Mouse (Mus musculus) brain, embryonic 18.5 days (tissue): ENCODE results near the gene Oit1.

Source experiments
- DNase-seq: peaks from one replicate; pipeline ENCODE4 v3.0.0-alpha.2; 2012; ENCODE audit warnings: low read depth, low spot score

The Oit1 gene

DNA sequence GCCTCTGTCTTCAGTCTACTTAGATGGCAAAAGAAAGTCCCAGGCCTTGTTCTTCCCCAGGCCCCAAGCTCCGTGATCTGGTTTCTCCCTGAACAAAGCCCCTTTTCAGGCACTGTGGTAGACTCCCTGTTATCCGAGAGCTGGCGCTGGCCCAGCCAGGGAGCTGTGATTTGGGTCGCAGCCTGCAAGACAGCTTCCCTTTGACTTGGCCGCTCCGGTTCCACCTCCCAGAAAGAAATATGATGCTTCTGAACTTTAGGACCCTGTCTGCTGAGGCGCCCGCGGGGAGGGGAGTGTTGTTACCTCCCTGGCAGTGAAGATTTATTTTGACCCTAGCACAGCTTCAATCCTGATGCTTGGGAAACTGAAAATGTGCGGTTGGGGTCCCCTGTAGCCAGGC, 42.6 kb downstream of the Oit1 start:
- DNase-seq = no peak

DNA sequence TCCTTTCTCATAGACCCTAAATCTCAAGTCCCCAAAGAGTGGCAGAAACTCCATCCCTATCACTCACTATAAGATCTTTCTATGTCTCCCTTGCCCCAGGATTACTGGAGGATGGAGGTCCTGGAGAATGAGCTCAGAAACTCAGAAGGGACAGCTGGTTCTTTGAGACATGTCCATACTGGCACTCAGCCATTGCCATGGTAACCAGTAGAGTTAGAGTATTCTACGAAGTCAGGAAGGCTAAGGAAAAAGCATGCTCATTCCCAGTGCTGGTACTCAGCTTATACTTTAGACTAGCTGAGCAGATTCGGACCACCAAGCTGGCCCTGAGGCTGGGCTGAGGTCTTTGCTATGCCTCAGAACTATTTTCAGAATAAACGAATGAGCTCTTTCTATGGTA, 44.0 kb downstream of the Oit1 start:
- DNase-seq = no peak

DNA sequence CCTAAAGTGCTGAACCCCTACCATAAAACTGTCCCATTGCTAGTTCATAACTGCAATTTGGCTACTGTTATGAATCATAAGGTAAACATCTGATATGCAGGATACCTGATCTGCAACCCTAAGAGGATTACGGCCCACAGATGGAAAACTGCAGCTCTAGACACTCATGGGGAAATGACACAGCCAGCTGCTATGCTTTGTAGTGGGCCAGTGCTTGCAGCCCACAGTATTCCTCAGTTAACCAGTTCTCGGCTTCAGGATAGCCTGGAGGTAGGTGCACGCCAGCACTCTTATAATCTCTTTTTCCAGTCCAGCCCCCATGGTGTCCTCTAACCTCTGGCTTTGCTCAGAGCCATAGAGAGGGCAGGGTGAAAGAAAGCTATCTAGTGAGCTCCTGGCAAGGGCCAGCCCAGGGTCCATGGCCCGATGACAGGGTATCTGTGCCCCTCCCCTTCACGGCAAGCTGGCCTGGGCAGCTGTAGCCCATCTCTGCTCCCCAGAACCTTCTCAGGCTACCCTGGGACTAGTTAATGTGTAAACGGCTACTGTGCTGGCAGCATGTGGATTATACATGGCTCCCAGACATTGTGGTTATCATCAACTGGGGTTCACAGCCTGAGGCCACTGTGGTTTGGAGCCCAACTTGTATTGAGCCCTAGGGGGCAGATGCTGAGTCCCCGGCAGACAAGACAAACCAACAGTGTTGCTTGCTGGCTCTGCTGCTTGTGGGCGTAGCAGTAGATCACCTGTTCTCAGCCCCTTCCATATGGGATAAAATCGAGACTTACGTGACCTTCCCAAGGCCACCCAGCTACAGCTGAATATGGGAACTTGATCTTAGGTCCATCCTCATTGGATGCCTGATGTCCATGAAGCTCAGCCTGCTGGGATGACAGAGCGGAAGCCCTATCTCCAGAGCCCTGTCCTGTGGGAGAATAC, 46.0 kb downstream of the Oit1 start:
- no peak for DNase-seq

DNA sequence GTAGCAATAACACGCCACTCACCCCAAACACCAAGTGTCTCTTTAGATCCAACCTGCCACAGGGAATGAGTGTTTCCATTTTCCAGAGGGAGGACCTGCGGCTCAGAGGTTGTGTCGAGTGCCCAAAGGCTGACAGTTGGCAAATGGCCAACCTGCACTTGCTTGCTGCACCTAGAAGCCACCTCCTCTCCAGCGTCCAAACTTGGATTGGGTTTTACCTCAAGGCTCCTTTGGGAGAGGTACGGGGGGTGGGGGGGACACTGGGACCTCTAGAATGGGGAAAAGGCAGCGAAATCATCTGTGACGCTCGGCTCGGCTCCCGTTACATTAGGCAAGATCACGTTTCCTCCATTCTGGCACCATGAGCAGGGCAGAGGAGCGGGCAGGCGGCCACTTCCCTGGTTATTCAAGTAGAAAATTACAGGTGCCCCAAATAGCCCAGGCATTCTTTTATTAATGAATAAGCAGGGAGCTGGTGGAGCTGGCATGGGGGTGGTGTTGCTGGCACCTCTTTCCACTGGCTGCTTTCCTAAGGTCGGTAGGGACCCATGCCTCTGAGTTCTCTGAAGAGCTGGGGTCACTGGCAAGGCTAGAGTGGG, 47.1 kb downstream of the Oit1 start:
- DNase-seq = no peak

DNA sequence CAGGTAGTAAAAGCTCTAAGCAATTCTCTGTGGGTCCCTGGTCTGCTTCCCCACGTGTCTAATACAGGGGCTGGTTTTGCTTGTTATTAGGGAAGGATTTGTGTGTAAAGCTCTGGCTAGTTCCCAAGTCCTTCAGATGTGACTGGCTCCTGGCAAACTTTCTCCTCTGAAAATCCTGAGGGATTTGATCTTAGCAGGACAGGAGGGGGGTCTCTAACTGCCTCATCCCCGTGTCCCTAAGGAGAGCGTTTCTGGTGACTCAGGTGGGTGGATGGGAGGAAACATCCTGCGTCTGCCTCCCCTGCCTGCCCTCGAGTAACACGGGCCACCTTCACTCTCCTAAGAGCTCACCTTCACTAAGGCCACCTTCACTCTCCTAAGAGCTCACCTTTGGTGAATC, 48.2 kb downstream of the Oit1 start:
- DNase-seq = no peak

DNA sequence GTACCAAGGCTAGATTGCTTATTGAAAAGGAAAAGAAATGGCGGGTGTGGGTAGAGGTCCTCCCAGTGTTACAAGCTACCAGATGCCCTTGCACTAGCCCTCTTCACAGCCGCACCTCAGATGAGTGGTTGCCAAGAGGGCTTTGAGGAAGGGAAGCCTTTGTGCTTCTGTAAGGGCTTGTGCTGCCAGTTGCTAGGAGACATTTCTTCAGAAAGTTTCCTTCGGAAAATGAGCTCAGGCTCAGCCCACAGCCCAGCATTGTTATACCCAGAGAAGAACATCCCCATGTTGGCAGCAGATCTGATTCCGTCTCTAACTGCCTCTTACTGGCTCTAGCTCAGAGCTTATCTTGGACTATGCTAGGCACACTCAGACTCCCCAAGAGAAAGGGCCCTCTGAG, 49.0 kb downstream of the Oit1 start:
- DNase-seq = no peak

DNA sequence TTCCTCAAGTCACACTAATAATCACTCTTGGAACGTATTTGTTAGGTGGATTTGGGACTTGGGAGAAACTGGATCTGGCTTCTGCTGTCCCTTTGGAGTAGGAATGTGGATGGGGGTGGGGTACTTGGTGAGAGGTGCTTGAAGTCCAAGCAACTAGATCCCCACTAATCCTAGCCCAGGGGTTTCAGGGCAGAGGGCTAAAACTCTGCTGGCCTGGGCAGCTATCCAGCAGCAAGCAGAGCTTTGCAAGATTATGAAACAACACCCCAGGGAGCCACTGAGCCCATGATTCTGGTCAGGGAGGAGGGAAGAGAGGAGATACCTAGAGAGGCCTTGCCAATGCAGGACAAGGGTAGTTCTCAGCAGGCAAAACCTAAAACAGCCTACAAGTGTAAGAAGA, 51.2 kb downstream of the Oit1 start:
- DNase-seq = no peak

DNA sequence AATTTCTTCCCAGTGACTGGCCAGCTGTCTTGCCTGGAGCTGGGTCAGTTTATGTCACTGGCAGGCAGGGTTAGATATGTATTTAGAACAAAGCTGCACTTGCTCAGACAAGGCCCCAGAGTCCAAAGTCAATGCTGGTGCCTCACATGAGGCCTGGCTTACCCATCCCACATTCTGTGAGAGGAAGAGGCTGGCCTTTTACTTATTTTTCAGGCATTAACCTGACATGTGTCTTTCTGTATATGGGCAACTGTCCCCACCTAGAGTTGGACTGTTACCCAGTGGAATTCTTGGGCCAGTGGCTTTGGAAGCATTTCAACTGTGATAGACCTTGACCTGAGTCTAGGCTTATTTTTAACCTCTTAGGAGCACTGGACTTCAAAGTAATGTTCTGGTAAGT, 51.6 kb downstream of the Oit1 start:
- DNase-seq = no peak

DNA sequence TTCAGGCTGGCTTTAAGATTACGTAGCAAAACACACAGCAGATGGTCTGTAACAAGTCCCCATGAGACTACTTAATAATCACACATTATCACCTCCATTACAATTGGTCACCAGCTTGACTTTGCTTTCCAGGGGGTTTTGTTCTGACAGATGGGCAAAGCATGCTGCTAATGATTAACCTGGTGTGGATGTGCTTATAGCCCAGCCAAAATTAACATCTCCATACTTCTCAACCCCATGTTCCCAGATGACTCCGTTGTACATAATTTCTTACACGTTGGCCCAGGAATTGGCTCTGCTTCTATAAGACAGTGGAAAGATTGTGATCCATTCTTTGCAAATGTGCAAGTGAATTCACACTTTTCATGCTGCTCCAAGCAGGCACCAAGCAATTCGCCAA, 52.8 kb downstream of the Oit1 start:
- no peak for DNase-seq

DNA sequence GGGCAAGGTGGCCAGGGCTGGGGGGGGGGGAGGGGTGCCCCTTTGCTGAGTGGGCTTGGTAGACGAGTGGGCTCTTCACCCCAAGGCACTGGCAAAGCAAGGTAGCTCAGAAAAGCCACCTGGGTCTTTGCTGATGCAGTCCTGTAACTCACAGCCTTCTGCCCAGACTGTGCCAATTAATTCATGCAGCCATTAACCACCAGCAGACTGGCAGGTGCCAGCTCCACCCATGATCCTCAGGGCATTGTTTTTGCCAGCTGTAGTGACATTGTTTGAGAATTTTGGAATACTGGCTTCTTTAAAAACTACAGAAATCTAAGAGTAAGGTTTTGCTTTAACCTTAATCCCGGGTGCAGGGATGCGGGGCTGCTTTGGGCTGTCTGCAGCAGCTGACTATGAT, 58.0 kb downstream of the Oit1 start:
- no peak for DNase-seq

DNA sequence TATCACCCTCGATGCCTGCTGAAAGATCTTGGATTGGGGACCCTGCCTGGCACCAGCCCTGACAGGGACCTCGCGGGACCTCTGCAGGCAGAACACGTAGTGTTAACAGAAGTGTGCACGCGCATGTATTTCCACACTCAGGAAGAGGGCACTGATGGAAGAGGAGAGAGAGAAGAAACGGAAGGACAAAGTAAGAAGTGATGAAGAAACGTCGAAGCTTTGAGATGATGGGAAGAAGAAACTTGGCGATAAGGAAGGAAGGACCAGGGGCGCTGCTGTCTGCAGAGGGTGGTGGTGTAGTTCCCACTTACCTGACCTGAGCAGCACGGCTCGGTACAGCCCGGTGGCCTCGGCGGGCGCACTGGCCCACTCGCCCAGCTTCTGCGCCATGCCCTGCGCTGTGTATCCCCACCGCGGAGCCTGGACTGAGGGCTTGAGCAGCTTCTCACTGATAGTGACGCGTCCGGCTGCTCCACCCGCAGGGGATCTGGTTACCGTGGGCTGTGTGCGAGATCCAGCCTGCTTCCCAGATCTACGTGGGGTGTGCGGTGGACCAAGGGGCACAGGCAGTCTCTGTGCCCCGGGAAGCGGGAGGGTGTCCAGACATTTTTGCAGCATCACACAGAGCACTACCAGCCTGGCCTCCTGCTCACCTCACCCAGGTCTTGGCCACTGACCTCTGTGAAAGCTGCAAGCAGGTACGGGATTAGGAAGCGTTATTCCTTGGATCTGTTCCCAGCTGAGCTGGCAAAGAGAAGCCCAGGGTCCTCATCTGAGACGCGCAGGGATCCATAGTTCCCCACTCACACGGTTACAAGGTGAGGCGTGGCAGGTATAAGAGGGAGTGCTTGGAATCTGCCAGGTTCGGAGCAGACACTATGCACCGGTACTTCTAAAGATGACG, 61.1 kb downstream of the Oit1 start, which contains the start of gene Fam107a:
TSS of gene Fam107a (minus strand) at position 830 of the 904 bp plus-strand sequence.
- no peak for DNase-seq

DNA sequence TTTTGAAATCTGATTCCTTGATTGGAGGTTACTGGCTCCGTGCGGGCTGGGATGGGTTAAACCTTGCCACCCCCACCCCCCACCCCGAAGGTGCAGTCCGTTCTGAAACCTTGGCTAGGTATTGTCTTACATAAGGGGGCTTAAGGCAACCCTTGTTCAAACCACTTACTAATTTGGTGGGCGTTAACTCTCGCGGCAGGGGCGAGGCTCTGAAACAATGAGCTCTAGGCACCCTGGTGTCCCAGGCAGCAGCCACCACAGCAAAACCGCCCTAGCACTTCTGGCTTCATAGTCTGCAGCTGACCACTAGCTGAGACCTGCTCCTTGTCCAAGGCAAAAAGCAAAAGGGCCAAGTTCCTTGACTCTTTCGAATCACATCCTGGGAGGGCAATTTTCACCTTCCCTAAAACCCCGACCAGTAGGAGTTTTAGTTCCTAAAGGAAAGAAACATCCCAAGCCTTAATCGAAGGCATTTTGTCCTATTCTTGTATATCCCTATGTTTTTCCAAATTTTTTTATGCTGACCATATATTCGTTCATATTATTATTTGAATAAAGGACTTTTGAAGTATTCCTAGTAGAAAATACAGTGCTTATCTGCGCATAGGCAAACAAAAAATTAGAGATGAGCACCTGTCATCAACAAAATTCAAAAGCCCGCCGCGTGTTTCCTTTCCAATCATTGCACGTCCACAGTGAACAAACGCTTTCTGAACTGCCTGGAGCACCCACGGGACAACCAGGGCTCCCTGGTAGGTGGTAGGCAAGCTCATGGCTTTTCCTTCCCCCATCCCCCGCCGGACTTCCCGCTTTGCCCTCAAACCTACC, 62.0 kb downstream of the Oit1 start:
- no peak for DNase-seq

DNA sequence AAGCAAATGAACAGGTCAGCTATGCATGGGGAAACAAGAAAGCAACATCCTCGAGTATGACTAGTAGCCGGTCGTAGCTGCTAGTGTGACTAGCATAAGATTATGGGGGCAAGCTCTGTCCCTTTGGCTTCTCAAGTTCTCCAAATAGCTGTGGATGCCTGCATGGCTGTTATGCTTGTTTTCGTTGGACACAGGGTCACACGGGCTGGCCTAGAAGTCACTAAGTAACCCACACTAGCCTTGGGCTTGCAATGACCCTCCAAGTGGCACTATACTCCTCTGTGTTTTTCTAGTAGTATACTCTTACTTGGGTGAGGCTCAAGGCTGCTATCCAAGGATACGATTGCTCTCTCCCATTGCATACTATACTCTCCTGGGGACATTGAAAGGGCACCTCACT, 63.4 kb downstream of the Oit1 start:
- DNase-seq = no peak

DNA sequence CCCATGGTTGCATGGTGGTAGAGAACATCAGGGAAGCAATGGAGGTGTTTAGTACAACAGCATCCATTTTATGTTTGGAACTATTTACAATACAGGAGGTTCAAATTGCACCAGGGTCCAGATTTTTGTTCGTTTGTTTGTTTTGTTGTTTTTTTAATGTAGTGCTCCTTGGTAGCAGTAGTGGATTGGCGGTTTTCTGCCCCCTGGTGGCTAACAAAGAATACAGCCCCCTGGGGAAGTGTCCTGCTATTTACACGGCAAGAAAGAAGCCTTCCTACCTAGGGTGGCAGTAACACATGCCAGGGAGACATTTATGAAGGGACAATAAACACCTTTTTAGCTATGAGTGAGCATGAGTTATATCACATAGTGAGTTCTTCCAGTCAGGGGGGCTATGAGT, 64.0 kb downstream of the Oit1 start:
- DNase-seq = no peak

DNA sequence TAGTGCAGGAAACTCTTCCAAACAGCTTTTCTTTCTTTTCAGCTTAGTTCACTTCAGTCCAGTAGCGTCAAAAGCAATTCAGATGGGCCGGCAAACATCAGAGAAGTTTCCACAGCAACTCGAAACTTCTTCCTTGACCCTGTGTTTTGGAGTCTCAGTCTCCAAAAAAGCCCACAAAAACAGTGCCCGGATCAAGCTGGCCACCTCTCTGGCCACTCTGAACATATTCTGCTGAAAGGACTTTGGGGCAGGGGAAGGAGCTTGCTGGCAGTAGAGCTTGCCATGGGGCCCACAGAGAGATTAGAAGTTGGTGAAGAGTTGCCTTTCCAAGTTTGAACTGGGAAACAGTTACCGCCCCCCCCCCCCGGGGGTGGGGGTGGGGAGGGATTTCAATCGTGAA, 64.7 kb downstream of the Oit1 start:
- no peak for DNase-seq

DNA sequence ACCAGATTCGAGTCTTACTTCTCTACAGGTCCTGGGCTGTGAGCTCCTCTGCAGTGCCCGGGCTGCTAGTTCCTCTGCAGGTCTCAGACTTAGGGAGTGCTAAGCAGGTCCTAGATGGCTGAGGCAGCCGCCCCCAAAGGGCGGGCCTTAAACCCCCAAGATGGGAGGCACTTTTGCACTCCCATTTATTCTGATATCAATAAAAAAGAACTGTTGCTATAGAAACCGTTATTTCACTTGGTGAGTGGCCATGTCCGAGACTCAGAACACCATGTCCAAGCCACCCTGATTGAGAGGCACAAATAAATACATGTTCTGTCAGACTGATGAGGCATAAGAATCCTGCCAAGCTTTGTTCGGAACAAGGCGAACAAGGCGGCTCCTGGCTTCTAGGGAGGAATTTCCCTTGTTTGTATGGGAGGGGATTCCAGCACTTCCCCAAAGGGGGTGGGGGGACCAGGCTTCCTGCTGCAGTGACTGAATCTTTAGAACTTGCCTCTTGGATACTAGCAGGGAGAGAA, 68.9 kb downstream of the Oit1 start:
- DNase-seq = no peak

DNA sequence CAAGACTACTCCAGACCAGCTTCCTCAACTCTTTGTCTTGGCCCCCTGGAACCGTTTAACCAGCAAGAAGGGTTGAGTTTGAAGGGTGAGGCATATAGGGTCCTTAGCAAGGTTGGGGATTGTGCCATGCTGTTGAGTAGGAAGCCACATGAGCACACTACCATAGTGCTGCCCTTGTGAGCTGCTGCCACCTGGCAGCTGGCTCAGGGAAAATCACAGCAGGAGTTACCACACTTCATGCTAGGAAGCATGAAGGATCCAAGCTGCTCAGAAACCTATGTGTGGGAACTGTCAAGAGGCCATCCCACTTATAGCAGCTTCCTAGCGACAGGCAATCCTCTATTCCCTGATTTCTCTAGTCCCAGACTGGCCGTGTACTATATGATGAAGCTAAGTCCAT, 69.9 kb downstream of the Oit1 start:
- DNase-seq = no peak

DNA sequence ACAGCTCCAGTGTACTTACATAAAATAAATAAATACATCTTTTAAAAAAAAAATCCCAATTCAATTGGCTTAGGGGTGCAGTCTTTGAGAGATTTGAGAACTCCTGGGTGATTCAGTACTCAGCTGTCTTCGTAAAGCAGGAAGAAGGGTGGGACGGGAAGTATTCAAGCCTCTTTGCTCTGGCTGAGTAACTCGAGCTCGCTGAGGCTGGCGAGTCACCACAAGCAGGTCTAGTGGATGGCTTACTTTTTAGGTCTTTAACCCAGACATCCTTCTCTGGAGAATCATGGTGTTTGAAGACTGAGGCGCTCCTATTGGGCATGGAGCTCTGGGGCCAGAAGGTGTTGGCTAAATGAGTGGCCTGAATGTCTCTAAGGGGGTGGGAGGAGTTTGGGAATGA, 71.7 kb downstream of the Oit1 start:
- no peak for DNase-seq

DNA sequence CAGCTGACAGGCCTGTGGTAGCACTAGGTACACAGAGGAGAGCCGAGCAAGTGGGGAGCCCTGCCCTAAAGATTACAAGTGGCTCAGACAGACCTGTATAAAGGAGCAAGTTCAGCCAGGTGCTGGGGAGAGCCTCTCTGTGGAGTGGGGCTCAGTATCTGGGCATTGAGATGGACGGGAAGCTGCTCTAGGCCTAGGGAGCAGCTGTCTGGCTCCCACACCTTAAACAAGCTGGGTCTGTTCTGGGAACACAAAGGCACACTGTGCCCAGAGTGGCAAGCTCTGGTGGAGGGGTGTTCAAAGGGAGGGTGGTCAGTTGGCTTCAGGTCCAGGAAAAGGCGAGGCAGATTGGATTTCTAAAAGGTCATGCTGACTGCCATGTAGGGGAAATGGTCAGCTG, 73.5 kb downstream of the Oit1 start:
- DNase-seq = no peak

DNA sequence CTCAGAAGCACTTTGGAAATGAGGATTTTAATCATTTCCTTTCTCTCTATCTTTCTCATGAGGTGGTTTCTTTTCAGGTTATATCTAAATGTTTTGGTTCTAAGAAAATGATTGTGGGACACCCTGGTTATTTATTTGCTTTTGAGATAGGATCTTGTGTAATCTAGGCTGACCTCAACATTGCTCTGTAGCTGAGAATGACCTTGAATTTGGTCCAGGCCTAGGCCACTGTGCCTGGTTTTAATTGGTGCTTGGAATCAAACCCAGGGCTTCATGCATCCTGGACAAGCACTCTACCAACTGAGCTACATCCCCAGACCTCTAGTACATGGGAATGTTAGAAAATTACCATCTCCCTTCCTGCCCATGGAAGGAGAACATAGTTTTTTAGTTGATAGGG, 74.5 kb downstream of the Oit1 start:
- DNase-seq = no peak

DNA sequence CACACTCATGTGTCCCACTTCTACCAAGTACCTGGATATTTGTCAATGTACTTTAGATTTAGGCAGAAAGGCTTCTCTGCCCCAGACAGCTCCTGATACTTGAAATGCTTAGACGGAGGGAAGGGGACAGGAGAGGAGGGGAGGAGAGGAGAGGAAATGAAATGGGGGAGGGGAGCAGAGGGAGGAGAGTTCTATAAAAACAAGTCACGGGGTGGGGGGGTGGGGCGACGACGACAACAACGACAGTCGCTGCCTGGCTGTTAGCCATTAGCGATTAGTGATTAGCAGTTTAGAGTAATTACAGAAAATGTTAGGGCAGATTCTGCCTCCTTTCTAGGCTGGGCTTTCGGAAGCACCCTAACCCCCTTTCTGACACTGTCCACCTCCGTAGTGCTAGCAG, 75.9 kb downstream of the Oit1 start:
- DNase-seq = no peak
